Mouse (Mus musculus): ENCODE measurements around the gene Otud7a. TPM values are rescaled to one million over a fixed set of nuclear protein-coding genes. Genes with fewer than 3 reads are reported as not detected.

Otud7a gene
- polyA plus RNA-seq, 1 experiment from 2014 or later, result 5.5 TPM

DNA sequence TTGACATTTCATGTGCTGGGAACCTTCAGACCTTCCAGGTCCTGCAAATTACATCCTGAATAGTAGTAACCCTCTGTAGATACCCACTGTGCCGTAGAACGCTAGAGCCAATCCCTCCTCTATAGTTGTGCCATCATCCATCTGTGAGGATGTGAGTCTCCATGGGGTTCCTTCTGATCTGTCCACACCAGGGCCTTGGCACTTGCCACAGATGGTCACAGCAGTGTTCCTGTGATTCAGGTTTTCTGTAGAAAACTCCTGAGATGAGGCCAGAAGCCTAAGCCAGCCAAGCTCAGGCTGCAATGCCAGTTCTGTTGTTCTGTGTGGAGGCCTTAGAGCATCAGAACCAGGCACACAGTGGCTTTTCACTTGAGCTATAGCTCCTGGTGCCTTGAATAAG lies 63.5 kb downstream of the Otud7a start:
- Histone ChIP-seq H3K27ac (replicated peaks) (no peak overlapping the region), H3K4me1 (peaks cover 12% of the 10 kb centered on the region), H3K4me2 (no peak overlapping the region), H3K9me3 (replicated peaks) (no peaks in the 10 kb centered on the region), H3K27me3 (replicated peaks) (no peaks in the 10 kb centered on the region), H3K4me3 (replicated peaks) (no peak overlapping the region), H3K36me3 (no peaks in the 10 kb centered on the region), H3K9ac (replicated peaks) (no peak overlapping the region)
- 95% methylated on average over 2 of the region's 2 CpGs for WGBS
- no peak for ATAC-seq (ENCODE audit: low FRiP score)

DNA sequence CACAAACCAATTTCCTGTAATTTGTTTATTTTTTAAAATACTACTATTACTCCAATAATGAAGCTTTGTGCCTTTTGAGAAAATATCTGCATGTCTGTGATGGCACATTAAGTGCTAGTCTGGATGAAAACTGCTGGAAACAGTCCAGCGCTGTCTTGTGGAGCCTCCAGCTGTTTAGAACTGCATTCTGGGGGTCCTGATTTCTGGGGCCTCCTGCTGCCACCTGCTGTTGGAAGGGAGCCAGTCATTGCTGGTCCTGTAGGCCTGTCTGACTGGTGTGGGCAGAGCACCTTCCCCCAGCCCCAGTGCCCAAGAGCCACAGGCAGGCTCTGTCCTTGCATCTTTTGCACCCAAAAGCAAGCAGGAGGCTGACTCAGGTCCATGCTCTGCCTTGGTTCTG lies 65.3 kb downstream of the Otud7a start:
- WGBS, result 46% methylated on average over 1 of the region's 1 CpGs
- Histone ChIP-seq H3K27me3 (replicated peaks) (no peaks in the 10 kb centered on the region), H3K9me3 (replicated peaks) (no peaks in the 10 kb centered on the region), H3K4me2 (no peak overlapping the region), H3K9ac (replicated peaks) (no peak overlapping the region), H3K4me1 (peaks cover 8% of the 10 kb centered on the region), H3K36me3 (no peaks in the 10 kb centered on the region), H3K4me3 (replicated peaks) (no peak overlapping the region), H3K27ac (replicated peaks) (peak overlapping the region; percentile 41; the same call in 1 of the 2 replicates)
- ATAC-seq (ENCODE audit: low FRiP score), result peak; percentile 69

DNA sequence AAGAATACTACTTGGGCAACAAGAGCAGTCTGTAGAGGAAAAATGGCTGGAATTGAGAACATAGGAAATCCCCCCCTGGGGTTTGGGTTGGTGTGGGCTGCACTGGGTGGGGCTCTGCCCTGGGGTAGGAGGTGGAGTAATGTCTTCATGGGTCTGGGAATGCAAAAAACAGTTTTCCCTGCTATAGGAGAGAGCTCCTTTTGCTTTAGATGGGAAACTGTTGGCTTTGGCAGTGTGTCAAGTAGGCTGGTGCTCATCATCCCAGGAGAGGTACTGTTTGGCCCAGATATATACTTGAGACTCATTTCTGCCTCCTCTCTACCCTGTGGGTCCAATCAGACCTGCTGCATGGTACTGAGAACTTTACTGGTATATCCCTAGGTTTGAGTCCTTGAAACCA lies 66.9 kb downstream of the Otud7a start:
- no peak overlapping the region for H3K4me3 ChIP-seq (replicated peaks)
- H3K4me2 ChIP-seq, result no peak overlapping the region
- no peak overlapping the region for H3K27ac ChIP-seq (replicated peaks)
- no peaks in the 10 kb centered on the region for H3K36me3 ChIP-seq
- H3K9ac ChIP-seq (replicated peaks), result no peak overlapping the region
- H3K9me3 ChIP-seq (replicated peaks), result no peaks in the 10 kb centered on the region
- peaks cover 8% of the 10 kb centered on the region for H3K4me1 ChIP-seq
- H3K27me3 ChIP-seq (replicated peaks), result no peaks in the 10 kb centered on the region
- ATAC-seq (ENCODE audit: low FRiP score), result no peak

DNA sequence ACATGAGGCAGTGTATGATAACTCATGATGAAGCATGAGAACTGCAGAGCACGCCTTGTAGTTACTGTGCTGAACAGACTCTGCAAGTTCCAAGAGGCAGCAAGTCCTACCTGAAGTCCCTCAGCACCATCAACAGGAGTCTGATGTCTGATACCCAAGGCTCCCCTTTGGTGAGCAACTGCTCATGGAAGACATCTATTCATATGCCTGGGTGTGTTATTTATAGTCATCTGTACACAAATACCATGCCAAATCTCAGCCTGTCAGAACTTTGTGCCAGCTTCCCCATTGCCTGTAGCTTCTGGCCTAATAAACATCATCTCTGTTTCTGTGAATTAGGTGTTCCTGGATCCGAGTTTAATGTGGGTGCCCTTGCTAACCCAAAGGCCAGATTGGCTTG lies 68.0 kb downstream of the Otud7a start:
- H3K4me3 ChIP-seq (replicated peaks), result no peak overlapping the region
- no peaks in the 10 kb centered on the region for H3K9me3 ChIP-seq (replicated peaks)
- no peak overlapping the region for H3K27ac ChIP-seq (replicated peaks)
- no peaks in the 10 kb centered on the region for H3K27me3 ChIP-seq (replicated peaks)
- H3K36me3 ChIP-seq, result no peaks in the 10 kb centered on the region
- H3K4me2 ChIP-seq, result no peak overlapping the region
- peaks cover 8% of the 10 kb centered on the region for H3K4me1 ChIP-seq
- ATAC-seq (ENCODE audit: low FRiP score), result no peak
- H3K9ac ChIP-seq (replicated peaks), result no peak overlapping the region
- WGBS, result 84% methylated on average over 2 of the region's 2 CpGs

DNA sequence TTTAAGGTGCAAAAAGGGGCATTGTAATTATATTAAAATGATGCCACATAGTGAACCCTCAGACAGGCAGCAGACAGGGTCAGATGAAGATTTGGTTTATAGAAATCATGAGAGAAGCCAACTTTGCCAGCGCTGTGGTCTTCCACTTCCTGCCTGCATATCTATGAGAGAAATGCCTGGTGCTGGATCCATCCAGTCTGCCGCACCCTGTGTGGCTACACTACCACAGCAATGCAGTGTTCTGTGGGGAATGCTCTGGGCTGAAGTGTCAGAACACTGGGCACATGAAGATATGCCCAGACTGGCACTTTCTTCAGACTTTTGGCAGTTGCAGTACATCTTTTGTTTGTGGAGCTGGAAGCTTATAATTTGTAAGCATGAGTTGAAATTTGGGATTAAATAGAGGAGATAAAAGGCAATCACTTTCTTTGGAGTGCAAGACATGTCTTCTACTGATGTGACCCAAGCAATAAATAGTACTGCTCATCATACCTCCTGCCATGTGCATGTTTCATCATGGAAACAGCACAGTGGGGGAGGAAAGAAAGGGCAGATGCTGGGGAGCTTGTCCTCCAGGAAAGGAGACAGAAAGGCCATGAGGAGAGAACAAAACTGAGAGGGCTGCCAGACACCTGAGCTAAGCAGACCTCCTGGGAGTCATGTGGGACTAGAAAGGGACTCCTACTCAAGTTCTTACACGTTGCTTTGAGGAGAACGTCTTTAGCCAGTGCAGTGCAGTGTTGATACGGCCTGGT lies 71.8 kb downstream of the Otud7a start:
- Histone ChIP-seq H3K27me3 (replicated peaks) (no peaks in the 10 kb centered on the region), H3K4me3 (replicated peaks) (no peak overlapping the region), H3K36me3 (no peaks in the 10 kb centered on the region), H3K27ac (replicated peaks) (no peak overlapping the region), H3K9ac (replicated peaks) (no peak overlapping the region), H3K4me2 (no peak overlapping the region), H3K9me3 (replicated peaks) (no peaks in the 10 kb centered on the region), H3K4me1 (no peaks in the 10 kb centered on the region)
- 92% methylated on average over 5 of the region's 5 CpGs for WGBS
- no peak for ATAC-seq (ENCODE audit: low FRiP score)

DNA sequence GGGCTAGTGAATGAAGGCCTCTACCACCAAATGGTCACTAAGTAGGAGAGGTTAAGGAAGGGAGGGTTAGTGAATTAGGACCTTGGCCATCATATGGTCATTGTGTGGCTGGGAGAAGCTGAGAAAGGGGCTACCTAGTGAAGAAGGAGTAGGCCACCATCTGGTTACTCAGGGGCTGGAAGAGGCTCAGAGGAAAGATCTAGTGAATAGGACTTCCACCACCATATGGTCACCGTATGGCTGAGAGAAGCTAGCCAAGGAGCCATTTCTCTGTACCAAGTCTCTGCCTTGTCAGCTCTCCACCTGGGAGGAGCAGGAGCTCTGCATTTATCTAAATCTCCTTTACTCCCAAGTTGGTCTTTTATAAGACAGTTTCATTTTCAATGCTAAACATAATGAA lies 75.7 kb downstream of the Otud7a start:
- H3K9ac ChIP-seq (replicated peaks), result no peak overlapping the region
- no peaks in the 10 kb centered on the region for H3K9me3 ChIP-seq (replicated peaks)
- H3K4me3 ChIP-seq (replicated peaks), result no peak overlapping the region
- H3K27ac ChIP-seq (replicated peaks), result no peak overlapping the region
- H3K4me1 ChIP-seq, result no peaks in the 10 kb centered on the region
- ATAC-seq (ENCODE audit: low FRiP score), result no peak
- H3K4me2 ChIP-seq, result no peak overlapping the region
- H3K36me3 ChIP-seq, result no peaks in the 10 kb centered on the region
- H3K27me3 ChIP-seq (replicated peaks), result no peaks in the 10 kb centered on the region
- WGBS, result 90% methylated on average over 1 of the region's 1 CpGs

DNA sequence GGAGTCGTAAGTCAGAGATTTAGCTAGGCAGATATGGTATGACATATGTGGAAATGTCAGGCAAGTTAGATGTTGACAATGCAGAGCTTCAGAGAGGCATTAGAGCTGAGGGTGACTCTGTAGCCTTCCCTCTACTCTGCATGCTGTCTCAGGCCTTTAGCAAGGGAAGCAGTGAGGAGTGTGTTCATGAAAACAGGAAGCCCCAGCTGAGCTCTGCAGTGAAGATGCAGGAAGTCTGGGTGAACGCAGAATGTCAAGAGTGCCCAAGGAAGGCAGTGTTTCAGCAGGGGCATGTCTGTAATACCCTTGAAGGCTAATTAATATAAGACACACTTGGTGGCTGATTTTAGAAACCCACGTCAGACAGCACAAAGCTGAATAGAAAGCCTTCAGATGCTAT lies 77.9 kb downstream of the Otud7a start:
- no peak for ATAC-seq (ENCODE audit: low FRiP score)
- H3K4me1 ChIP-seq, result no peaks in the 10 kb centered on the region
- no peaks in the 10 kb centered on the region for H3K36me3 ChIP-seq
- no peak overlapping the region for H3K4me2 ChIP-seq
- WGBS, result 83% methylated on average over 3 of the region's 3 CpGs
- H3K4me3 ChIP-seq (replicated peaks), result no peak overlapping the region
- no peak overlapping the region for H3K9ac ChIP-seq (replicated peaks)
- no peaks in the 10 kb centered on the region for H3K27me3 ChIP-seq (replicated peaks)
- H3K9me3 ChIP-seq (replicated peaks), result no peaks in the 10 kb centered on the region
- H3K27ac ChIP-seq (replicated peaks), result no peak overlapping the region

DNA sequence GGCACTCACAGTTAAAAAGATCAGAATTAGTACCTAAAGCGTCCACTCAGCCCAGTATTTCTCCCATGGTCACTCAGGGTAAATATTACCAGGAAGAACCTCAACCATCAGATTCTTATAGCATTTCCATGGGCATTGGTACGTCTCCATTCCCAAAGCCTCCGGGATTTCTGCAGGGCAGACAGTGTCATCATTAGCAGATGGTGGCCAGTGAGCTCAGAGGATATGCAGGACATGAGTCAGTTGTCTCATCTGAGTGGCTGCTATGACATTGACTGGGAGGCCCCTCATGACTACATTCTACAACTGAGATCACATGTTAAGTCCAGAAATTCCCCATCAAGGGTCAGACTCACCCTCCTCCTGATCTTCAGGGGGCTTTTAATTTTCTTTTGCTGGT lies 78.5 kb downstream of the Otud7a start:
- 85% methylated on average over 3 of the region's 3 CpGs for WGBS
- no peak overlapping the region for H3K27ac ChIP-seq (replicated peaks)
- no peak overlapping the region for H3K4me2 ChIP-seq
- ATAC-seq (ENCODE audit: low FRiP score), result no peak
- no peaks in the 10 kb centered on the region for H3K36me3 ChIP-seq
- no peak overlapping the region for H3K9ac ChIP-seq (replicated peaks)
- no peak overlapping the region for H3K4me3 ChIP-seq (replicated peaks)
- no peaks in the 10 kb centered on the region for H3K27me3 ChIP-seq (replicated peaks)
- H3K9me3 ChIP-seq (replicated peaks), result no peaks in the 10 kb centered on the region
- H3K4me1 ChIP-seq, result no peaks in the 10 kb centered on the region

DNA sequence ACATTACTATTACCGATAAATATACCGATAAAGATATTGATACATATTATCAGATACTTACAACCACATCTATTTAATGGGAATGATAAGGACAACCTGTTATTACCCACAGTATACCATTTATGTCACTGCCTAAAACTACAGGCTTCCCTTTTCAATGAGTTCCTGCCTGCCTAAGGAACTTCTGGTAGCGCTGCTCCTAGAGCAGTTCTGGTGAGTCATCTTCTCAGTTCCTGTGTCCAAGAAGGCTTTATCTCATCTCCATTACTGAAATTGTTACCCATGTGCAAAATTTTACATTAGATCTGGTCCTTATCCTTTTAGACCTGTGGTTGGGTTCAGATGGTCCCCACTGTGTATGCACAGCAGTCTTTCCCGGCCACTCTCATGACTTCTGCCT lies 95.7 kb downstream of the Otud7a start:
- Histone ChIP-seq H3K9me3 (replicated peaks) (no peaks in the 10 kb centered on the region), H3K36me3 (no peaks in the 10 kb centered on the region), H3K4me2 (no peak overlapping the region), H3K4me3 (replicated peaks) (no peak overlapping the region), H3K27ac (replicated peaks) (no peak overlapping the region), H3K9ac (replicated peaks) (no peak overlapping the region), H3K4me1 (no peaks in the 10 kb centered on the region), H3K27me3 (replicated peaks) (no peaks in the 10 kb centered on the region)
- ATAC-seq (ENCODE audit: low FRiP score), result no peak
- whole genome bisulfite sequencing, result 97% methylated on average over 4 of the region's 4 CpGs

DNA sequence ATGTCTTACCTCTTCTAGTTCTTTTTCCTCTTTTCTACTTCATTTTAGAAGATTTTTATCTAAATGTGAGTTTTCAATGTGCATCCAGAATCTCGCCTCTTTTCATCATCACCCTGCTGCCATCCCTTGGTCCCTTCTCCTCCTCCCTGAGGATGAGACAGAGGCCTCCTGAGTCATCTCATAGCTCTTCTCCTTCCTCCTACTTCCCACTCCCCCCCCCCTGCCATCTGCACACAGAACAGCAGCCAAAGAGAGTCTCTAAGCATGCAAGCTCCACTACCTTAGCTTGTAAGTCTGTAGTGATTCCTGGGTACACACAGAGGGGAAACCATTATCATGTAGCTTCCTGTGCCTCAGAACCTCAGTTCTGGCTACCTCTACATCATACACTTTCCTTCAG lies 109.9 kb downstream of the Otud7a start:
- Histone ChIP-seq H3K27ac (replicated peaks) (no peak overlapping the region), H3K4me1 (no peaks in the 10 kb centered on the region), H3K9ac (replicated peaks) (no peak overlapping the region), H3K9me3 (replicated peaks) (no peaks in the 10 kb centered on the region), H3K4me2 (no peak overlapping the region), H3K4me3 (replicated peaks) (no peak overlapping the region), H3K36me3 (no peaks in the 10 kb centered on the region), H3K27me3 (replicated peaks) (no peaks in the 10 kb centered on the region)
- no peak for ATAC-seq (ENCODE audit: low FRiP score)
- 86% methylated on average over 1 of the region's 1 CpGs for WGBS

DNA sequence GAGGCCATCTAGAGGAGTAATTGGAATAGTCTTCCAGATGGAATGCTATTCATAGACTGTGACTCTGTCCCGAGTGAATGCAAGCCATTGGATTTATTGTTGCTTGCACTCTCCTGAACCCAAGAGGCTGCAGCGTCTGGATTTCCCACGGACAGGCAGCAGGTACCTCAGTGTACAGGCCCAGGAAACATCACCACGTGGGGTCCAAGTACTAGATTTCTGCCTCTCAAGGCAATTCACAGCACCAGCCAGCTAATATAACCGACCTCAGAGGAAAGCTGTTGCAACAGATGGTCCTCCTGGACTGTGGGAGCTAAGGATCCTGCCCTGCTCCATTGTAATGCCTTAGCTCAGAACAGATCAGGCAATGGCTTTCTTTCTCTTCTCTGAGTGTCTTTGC lies 111.8 kb downstream of the Otud7a start:
- Histone ChIP-seq H3K9me3 (replicated peaks) (no peaks in the 10 kb centered on the region), H3K4me3 (replicated peaks) (no peak overlapping the region), H3K36me3 (no peaks in the 10 kb centered on the region), H3K9ac (replicated peaks) (no peak overlapping the region), H3K27me3 (replicated peaks) (no peaks in the 10 kb centered on the region), H3K4me1 (no peaks in the 10 kb centered on the region), H3K27ac (replicated peaks) (no peak overlapping the region), H3K4me2 (no peak overlapping the region)
- no peak for ATAC-seq (ENCODE audit: low FRiP score)
- WGBS, result 39% methylated on average over 5 of the region's 5 CpGs

DNA sequence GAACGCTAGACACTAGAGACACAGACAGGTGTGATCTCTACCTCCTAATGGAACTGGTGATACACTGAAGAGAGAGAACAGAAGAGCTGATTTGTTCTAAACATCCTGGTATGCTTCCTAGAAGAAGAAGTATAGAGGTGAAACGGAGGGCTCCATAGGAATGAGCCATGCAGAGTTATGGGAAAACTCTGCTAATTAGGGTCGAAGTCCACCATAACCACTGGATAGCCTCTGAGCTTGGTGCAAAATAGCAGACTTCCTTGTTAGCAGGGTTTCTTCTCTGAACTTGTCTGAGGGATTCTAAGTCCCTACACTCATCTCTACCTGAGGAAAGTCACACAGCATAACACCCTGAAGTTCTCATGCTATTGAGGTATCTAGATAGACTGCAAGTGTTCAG lies 114.4 kb downstream of the Otud7a start:
- Histone ChIP-seq H3K4me3 (replicated peaks) (no peak overlapping the region), H3K36me3 (no peaks in the 10 kb centered on the region), H3K27ac (replicated peaks) (no peak overlapping the region), H3K4me2 (no peak overlapping the region), H3K27me3 (replicated peaks) (no peaks in the 10 kb centered on the region), H3K9ac (replicated peaks) (no peak overlapping the region), H3K4me1 (no peaks in the 10 kb centered on the region), H3K9me3 (replicated peaks) (no peaks in the 10 kb centered on the region)
- no peak for ATAC-seq (ENCODE audit: low FRiP score)
- WGBS, result 94% methylated on average over 3 of the region's 3 CpGs

DNA sequence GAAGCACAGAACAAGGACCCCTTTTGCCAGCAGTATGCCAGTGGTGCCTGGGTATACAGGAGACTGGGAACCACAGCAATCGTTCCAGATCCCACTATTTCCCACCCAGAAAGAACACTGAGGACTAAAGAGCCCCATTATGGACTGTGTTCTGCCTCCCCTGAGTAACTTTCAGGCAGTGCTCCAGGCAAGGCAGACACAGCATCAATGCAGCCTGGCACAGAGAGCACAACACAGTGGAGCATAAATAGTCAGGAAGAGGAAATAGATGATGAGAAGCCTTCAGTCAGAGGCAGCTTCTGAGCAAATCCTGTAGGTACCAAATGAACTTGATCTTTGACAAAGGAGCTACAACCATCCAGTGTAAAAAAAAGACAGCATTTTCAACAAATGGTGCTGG lies 115.1 kb downstream of the Otud7a start:
- Histone ChIP-seq H3K27ac (replicated peaks) (no peak overlapping the region), H3K9ac (replicated peaks) (no peak overlapping the region), H3K4me1 (no peaks in the 10 kb centered on the region), H3K4me3 (replicated peaks) (no peak overlapping the region), H3K27me3 (replicated peaks) (no peaks in the 10 kb centered on the region), H3K4me2 (no peak overlapping the region), H3K9me3 (replicated peaks) (no peaks in the 10 kb centered on the region), H3K36me3 (no peaks in the 10 kb centered on the region)
- WGBS, result 57% methylated on average over 1 of the region's 1 CpGs
- ATAC-seq (ENCODE audit: low FRiP score), result no peak
